Mouse (Mus musculus) hindbrain, embryonic 11.5 days (tissue): ENCODE results near the gene 1700029J07Rik. TPM values are rescaled to one million over a fixed set of nuclear protein-coding genes. Genes with fewer than 3 reads are reported as not detected.

ENCODE experiments used
- ATAC-seq: fragments of 200-750 bp; cut with Nextera tagmentation; 2 replicates; pipeline ENCODE4 v1.8.0; 2017; ENCODE audit warnings: mild to moderate bottlenecking, moderate TSS enrichment, moderate library complexity; ENCODE audit not compliant: low FRiP score
- DNase-seq: peaks from one replicate; pipeline ENCODE4 v3.0.0-alpha.2; 2015; ENCODE audit warnings: low spot score
- H3K27ac ChIP-seq: fragments of 300-500 bp; sonication (generic); 2 replicates; pipeline ENCODE4 v1.5.1; 2014; ENCODE audit warnings: mild to moderate bottlenecking, low read depth, low read length
- H3K27me3 ChIP-seq: fragments of 300-500 bp; sonication (generic); 2 replicates; pipeline ENCODE4 v1.6.1; 2014; ENCODE audit warnings: mild to moderate bottlenecking, low read length, moderate library complexity, mixed read lengths; ENCODE audit not compliant: control insufficient read depth, insufficient read depth
- H3K36me3 ChIP-seq: fragments of 300-500 bp; sonication (generic); 2 replicates; pipeline ENCODE4 v1.6.1; 2014; ENCODE audit warnings: mild to moderate bottlenecking, low read length, moderate library complexity, mixed read lengths; ENCODE audit not compliant: control insufficient read depth, insufficient read depth
- H3K4me1 ChIP-seq: fragments of 300-500 bp; sonication (generic); replicated peaks from 2 replicates; pipeline ENCODE4 v1.6.1; 2014; ENCODE audit warnings: low read length, mixed read lengths; ENCODE audit not compliant: control insufficient read depth, insufficient read depth
- H3K4me2 ChIP-seq: fragments of 300-500 bp; sonication (generic); replicated peaks from 2 replicates; pipeline ENCODE4 v1.6.1; 2014; ENCODE audit warnings: mild to moderate bottlenecking, low read depth, low read length
- H3K4me3 ChIP-seq: fragments of 300-500 bp; sonication (generic); 2 replicates; pipeline ENCODE4 v1.5.1; 2014; ENCODE audit warnings: low read depth, low read length
- H3K9ac ChIP-seq: fragments of 300-500 bp; sonication (generic); 2 replicates; pipeline ENCODE4 v1.6.1; 2014; ENCODE audit warnings: low read depth, low read length
- H3K9me3 ChIP-seq: fragments of 300-500 bp; sonication (generic); 2 replicates; pipeline ENCODE4 v1.6.1; 2016; ENCODE audit warnings: low read length; ENCODE audit not compliant: control insufficient read depth
- WGBS: fragments of 180-500 bp; shearing (Covaris S2); extraction: QIAGEN DNeasy Blood & Tissue Kit; methylation state at CpG from one replicate; pipeline ENCODE4 v1.1.7; 2014; 5-methylcytosine and 5-hydroxymethylcytosine counted together
- polyA plus RNA-seq: library from polyadenylated mRNA; unstranded; fragments of >200 nt; fragmentation: Nextera tagmentation; extraction: Ambion mirVana; gene quantifications from 2 replicates; pipeline ENCODE4 v1.2.1, GENCODE M21; 2014

Gene 1700029J07Rik
- polyA plus RNA-seq, 1 experiment from 2014 or later = 3.9 TPM

GRCm38 (mm10) chr8:45975837-45976468 lies 901 bp upstream of the 1700029J07Rik start:
- Histone ChIP-seq H3K27ac (no peak overlapping the region), H3K9me3 (peaks cover 2% of the 10 kb centered on the region; the same call in 1 of the 2 replicates), H3K36me3 (no peaks in the 10 kb centered on the region), H3K9ac (peak overlapping the region; percentile 13), H3K27me3 (no peaks in the 10 kb centered on the region), H3K4me2 (peak overlapping the region; percentile 42), H3K4me1 (0 out of 2 replicates have a peak, but pooled peaks cover 2% of the 10 kb centered on the region), H3K4me3 (peak overlapping the region; percentile 56)
- ATAC-seq (no peak), DNase-seq (no peak)
- WGBS = 75% methylated on average over 11 of the region's 11 CpGs

DNA sequence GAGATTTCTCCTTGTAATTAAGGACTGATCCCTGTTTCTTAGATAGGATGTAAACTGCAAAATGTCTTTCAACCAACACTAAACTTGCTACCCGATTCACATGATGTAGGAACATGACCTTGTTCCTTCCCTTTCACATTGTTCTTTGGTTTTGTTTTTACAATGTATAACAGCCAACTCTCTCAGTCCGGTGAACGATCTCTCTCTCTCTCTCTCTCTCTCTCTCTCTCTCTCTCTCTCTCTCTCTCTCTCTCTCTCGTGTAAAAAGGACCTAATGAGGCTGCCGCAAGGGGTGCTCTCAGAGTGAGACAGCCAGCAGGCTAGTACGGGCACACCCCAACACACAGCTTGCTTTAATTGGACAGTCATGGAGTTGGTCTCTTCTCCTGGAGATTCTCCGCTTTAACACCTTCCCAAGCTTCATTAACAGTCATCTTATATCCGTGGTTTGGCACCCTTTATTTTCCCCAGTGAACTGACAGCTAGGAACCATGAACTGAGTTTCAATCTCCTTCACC lies 1.0 kb downstream of the 1700029J07Rik start:
- ATAC-seq (no peak), DNase-seq (no peak)
- H3K4me3 ChIP-seq = no peak overlapping the region
- no peaks in the 10 kb centered on the region for H3K36me3 ChIP-seq
- H3K27me3 ChIP-seq = no peaks in the 10 kb centered on the region
- H3K4me1 ChIP-seq = 0 out of 2 replicates have a peak, but pooled peaks cover 2% of the 10 kb centered on the region
- H3K9ac ChIP-seq = no peak overlapping the region
- H3K9me3 ChIP-seq = peaks cover 4% of the 10 kb centered on the region; the same call in 1 of the 2 replicates
- no peak overlapping the region for H3K27ac ChIP-seq
- no peak overlapping the region for H3K4me2 ChIP-seq
- 80% methylated on average over 8 of the region's 8 CpGs for WGBS

DNA sequence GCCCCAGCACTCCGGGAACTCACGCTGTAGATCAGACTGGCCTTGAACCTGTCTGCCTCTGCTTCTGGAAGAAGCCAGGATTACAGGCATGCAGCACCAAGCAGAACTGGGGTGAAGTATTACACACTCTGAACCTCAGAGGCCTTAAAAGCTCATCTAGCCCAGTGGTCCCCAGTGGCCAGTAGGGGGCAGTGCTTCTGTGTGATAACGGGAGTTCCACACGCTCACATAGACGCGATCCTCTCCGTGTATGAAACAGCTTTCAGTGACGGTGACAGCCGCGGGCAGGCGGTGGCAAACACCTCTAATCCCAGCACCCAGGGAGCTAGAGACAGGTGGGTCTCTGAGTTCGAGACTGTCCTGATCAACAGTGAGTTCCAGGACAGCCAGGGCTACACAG lies 4.2 kb downstream of the 1700029J07Rik start:
- Histone ChIP-seq H3K9me3 (peaks cover 4% of the 10 kb centered on the region; the same call in 1 of the 2 replicates), H3K4me2 (no peak overlapping the region), H3K4me1 (0 out of 2 replicates have a peak, but pooled peaks cover under 1% of the 10 kb centered on the region), H3K4me3 (no peak overlapping the region), H3K27me3 (no peaks in the 10 kb centered on the region), H3K27ac (no peak overlapping the region), H3K9ac (no peak overlapping the region), H3K36me3 (no peaks in the 10 kb centered on the region)
- ATAC-seq (no peak), DNase-seq (no peak)
- WGBS = 93% methylated on average over 12 of the region's 12 CpGs

- Histone ChIP-seq H3K36me3 (no peaks in the 10 kb centered on the region), H3K9ac (no peak overlapping the region), H3K27ac (no peak overlapping the region), H3K9me3 (no peaks in the 10 kb centered on the region), H3K4me3 (no peak overlapping the region), H3K4me1 (no peaks in the 10 kb centered on the region), H3K4me2 (no peak overlapping the region), H3K27me3 (no peaks in the 10 kb centered on the region)
- ATAC-seq (no peak), DNase-seq (no peak)
- WGBS = 67% methylated on average over 2 of the region's 2 CpGs
These were observed 24.4 kb downstream of the 1700029J07Rik start for GRCm38 (mm10) chr8:45950622-45951021.

DNA sequence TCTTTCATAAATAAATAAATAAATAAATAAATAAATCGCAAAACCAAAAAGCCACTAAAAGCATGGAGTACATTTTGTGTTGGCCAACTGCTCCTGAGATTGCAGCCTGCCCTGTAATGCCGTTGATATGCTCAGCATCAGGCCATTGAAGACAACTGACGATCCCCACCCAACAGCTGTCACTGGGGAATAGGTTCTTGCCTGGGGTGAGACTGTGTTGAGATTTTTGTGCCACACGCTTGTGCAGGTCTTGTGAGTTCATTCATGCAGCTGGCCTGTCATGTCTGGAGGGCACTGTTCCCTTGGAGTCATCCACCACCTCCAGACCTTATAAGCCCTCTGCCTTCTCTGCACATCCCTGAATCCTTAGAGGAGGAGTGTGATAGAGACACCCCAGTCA lies 28.8 kb downstream of the 1700029J07Rik start:
- Histone ChIP-seq H3K36me3 (no peaks in the 10 kb centered on the region), H3K9me3 (no peaks in the 10 kb centered on the region), H3K4me2 (no peak overlapping the region), H3K4me3 (no peak overlapping the region), H3K9ac (no peak overlapping the region), H3K27me3 (no peaks in the 10 kb centered on the region), H3K27ac (no peak overlapping the region), H3K4me1 (no peaks in the 10 kb centered on the region)
- DNase-seq (no peak), ATAC-seq (no peak)
- WGBS = 93% methylated on average over 4 of the region's 4 CpGs

DNA sequence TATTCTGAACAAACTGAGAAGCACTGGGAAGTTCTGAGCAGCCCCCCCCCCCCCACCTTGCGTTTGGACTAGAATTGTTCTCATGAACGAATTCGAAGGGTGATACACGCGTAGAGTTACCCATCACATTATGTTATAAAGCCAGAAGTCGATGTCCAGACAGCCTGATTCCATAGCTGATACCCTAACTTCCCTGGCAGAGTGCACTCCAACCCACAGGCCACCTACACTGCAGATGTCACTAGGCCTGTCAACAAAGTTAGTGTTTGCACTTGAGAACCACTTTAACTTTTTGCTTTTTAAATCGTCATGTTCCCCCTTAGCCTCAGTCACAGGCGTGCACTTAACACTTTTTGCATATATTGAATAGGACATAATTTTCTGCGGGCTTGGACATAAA lies 38.1 kb downstream of the 1700029J07Rik start:
- Histone ChIP-seq H3K4me2 (no peak overlapping the region), H3K4me1 (no peaks in the 10 kb centered on the region), H3K27me3 (no peaks in the 10 kb centered on the region), H3K4me3 (no peak overlapping the region), H3K36me3 (no peaks in the 10 kb centered on the region), H3K9me3 (no peaks in the 10 kb centered on the region), H3K9ac (no peak overlapping the region), H3K27ac (no peak overlapping the region)
- 90% methylated on average over 9 of the region's 9 CpGs for WGBS
- DNase-seq (no peak), ATAC-seq (no peak)

- H3K9ac ChIP-seq = no peak within 1 kb of the TSS
- 5% methylated on average over 23 of the region's 23 CpGs for WGBS
- no peaks in the 10 kb centered on the region for H3K27me3 ChIP-seq
- H3K27ac ChIP-seq = no peak within 1 kb of the TSS
- H3K36me3 ChIP-seq = no peaks in the 10 kb centered on the region
- H3K4me3 ChIP-seq = peak within 1 kb of the TSS; percentile 26
- DNase-seq (peak; percentile 99), ATAC-seq (peak; percentile 92)
- no peaks in the 10 kb centered on the region for H3K9me3 ChIP-seq
- peak within 1 kb of the TSS; percentile 41 for H3K4me2 ChIP-seq
- H3K4me1 ChIP-seq = no peaks in the 10 kb centered on the region
These were observed 40.5 kb downstream of the 1700029J07Rik start, which contains the start of gene Ccdc110 for GRCm38 (mm10) chr8:45934582-45935014. Gene Ccdc110 (plus strand): TSS chr8:45934619.

DNA sequence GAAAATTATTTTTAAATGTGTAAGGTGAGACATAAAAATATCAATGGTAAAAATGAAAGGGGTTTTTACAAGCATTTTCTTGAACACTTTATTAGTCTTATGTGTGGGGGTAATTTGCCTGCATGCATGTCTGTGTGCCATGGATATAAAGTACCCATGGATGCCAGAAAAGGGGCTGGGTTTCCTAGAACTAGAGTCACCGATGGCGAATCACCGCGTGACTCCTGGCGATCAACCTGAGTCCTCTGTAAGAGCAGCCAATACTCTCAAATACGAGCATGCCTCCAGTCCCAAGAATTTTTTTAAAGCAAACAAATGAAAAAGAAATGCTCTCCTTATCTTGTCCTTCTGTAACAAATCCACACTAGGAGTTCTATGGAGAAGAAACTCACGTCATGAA lies 52.9 kb downstream of the 1700029J07Rik start:
- no peaks in the 10 kb centered on the region for H3K27me3 ChIP-seq
- ATAC-seq = no peak
- no peak overlapping the region for H3K9ac ChIP-seq
- no peak overlapping the region for H3K27ac ChIP-seq
- no peak for DNase-seq
- H3K4me2 ChIP-seq = no peak overlapping the region
- H3K36me3 ChIP-seq = no peaks in the 10 kb centered on the region
- WGBS = 97% methylated on average over 7 of the region's 7 CpGs
- H3K4me1 ChIP-seq = no peaks in the 10 kb centered on the region
- no peaks in the 10 kb centered on the region for H3K9me3 ChIP-seq
- H3K4me3 ChIP-seq = no peak overlapping the region

DNA sequence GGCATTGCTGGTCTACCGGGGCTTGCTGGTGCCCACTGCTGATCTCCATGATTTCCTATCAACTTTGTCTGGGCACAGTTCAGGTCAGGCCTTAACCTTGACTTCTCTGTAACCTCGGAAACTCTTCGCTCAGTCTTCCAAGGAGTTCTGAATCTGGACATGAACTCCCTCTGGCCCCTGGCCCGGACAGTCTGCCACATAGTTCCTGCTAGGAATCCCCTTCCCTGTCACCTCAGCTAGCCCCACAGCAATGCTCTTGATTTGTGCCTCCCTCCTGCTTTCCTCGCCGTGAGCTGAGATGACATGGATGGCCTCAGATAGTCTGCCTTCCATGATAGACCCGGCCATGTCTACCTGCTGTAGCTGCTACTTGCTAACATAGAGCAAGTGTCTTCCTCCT lies 54.7 kb downstream of the 1700029J07Rik start:
- ATAC-seq = no peak
- Histone ChIP-seq H3K4me3 (no peak overlapping the region), H3K9me3 (no peaks in the 10 kb centered on the region), H3K36me3 (no peaks in the 10 kb centered on the region), H3K27ac (no peak overlapping the region), H3K9ac (no peak overlapping the region), H3K4me1 (no peaks in the 10 kb centered on the region), H3K4me2 (no peak overlapping the region), H3K27me3 (no peaks in the 10 kb centered on the region)
- 93% methylated on average over 7 of the region's 7 CpGs for WGBS
- DNase-seq = no peak
